Mouse (Mus musculus) brown adipose tissue, adult 24 weeks (tissue): ENCODE data around the gene Zfyve28. TPM values are rescaled to one million over a fixed set of nuclear protein-coding genes. Genes with fewer than 3 reads are reported as not detected.
A peak's percentile ranks its signal among the peaks of the same experiment; 100 is the strongest.

Experiments used
- H3K27ac ChIP-seq: fragments of 200-500 bp; replicated peaks from 2 replicates; pipeline ENCODE4 v1.5.1; 2012; ENCODE audit warnings: low read depth, mild to moderate bottlenecking, low read length
- H3K4me1 ChIP-seq: fragments of 200-500 bp; 2 replicates; pipeline ENCODE4 v1.6.1; 2012; ENCODE audit warnings: low read length, mixed read lengths; ENCODE audit not compliant: control insufficient read depth, insufficient read depth, insufficient read length
- H3K4me3 ChIP-seq: fragments of 200-500 bp; 2 replicates; pipeline ENCODE4 v1.5.1; 2012; ENCODE audit warnings: low read depth, mild to moderate bottlenecking, low read length, moderate library complexity; ENCODE audit not compliant: insufficient read depth
- polyA plus RNA-seq: library from polyadenylated mRNA; stranded (reverse); fragments of >200 nt; gene quantifications from 2 replicates; pipeline ENCODE4 v1.2.4, GENCODE M21; 2012; ENCODE audit not compliant: missing spikeins, insufficient read depth, insufficient read length

The Zfyve28 gene
- polyA plus RNA-seq, 1 experiment: 1.2 TPM

DNA sequence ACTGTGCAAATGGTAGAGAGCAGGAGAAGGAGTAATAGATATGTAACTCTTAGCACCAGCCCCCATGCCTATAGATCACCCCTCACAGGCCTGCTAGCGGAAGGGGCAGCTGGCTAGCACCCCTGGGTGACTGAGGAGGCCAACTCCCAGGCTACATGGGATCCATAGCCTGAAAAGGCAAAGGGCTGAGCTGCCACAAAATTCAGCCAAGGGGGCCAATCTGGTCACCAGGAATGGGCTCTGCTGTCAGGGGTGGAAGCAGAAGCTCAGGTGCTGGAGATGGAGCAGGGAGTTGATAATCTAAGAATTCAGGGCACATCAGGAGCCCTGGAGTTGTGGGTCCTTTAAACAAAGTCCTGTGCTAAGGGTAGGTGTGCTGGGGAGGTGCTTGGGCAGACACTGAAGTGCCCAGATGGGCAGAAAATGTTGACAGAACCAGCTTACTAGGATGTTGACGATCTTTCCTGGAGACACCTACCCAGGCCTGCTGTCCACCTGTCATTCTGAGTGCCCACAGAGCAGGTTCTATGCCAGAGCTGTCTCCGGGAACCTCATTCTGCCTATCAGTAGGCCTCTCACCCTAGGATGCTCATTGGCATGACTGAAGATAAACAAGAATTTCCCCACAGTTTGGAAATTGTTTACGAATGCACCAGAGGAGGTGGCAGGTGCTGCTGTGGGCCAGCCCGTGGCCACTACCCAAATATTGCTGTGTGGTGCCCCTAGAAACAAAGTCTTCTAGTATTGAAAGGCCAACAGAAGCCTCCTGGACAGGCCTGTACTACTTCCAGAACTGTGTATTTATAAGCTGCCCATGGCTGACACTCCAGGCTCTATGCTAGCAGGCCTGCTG lies 113.5 kb downstream of the Zfyve28 start:
- Histone ChIP-seq H3K4me3 (no peak overlapping the region), H3K4me1 (no peaks in the 10 kb centered on the region), H3K27ac (no peak overlapping the region)

- Histone ChIP-seq H3K27ac (no peak overlapping the region), H3K4me1 (no peaks in the 10 kb centered on the region), H3K4me3 (no peak overlapping the region)
Observed at GRCm38 (mm10) chr5:34174021-34174420, 114.2 kb downstream of the Zfyve28 start.

DNA sequence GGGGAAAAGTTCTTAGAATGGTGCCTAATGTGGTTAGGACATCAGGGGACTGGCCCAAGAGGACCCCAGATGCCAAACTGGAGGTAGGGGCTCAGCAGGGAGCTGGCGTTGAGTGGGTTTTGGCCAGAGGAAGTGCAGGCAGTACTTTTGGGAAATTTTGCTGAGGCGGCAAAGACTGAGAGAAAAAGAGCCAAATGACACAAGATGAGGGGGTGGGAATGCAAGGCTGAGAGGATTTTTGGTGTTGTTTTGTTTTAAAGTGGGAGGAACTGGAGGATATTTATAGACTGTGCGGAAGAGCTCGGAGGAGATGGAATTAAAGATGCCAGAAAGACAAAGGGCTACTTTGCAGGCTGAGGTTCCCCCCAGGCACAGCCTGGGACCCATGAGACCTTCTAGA lies 117.5 kb downstream of the Zfyve28 start:
- no peak overlapping the region for H3K4me3 ChIP-seq

GRCm38 (mm10) chr5:34169954-34170353 lies 118.3 kb downstream of the Zfyve28 start:
- no peaks in the 10 kb centered on the region for H3K4me1 ChIP-seq

More for the DNA sequence above, 117.5 kb downstream of the Zfyve28 start:
- peak overlapping the region; percentile 82 for H3K27ac ChIP-seq
- H3K4me1 ChIP-seq: no peaks in the 10 kb centered on the region

DNA sequence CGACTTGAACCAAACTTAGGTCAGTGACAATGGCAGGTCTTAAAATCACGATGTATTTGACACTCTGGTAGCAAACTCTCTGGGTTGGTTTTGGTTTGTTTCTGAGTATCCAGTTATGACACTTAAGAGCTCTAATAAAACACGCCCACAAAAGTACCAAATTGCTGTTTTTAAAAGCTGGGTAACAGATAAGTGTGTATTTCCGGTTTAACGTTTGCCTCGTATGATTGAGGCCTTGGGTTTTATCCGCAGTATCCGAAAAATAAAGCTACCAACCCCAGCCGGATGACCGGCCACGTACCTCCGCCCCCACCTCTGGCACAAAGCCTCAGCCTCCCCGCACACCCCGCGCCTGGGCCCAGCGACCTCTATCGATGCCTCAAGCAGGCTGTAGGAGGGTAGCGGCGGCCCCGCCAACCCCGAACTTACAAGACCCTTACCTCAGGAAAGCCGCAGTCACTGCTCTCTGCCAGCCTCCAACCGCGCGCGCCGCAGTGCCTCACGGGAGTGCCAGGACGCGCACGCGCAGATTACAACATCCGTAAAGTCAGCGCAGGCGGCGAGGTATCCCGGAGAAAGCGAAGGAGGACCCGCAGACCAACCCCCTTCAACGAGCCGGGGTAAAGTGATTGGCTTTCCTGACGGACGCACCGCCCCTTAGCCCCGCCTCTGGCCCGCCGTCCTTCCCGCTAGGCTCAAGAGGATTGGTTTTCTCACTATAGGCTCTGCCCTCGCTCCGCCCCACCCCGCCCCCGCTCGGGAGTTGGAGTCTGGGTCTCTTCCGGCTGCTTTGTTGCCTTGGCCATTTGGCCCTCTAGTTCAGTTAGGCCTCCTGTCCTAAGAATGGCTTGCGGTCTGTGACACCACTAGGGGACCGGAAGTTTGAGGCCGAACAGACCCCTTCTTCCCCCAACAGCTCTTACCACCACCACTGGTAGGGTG lies 119.0 kb downstream of the Zfyve28 start, which contains the start of the genes Poln and Haus3:
TSS of gene Poln (minus strand) at position 499 of the 942 bp plus-strand sequence.
TSS of gene Haus3 (minus strand) at position 578 of the 942 bp plus-strand sequence.
- Histone ChIP-seq H3K4me3 (peak within 1 kb of the TSS; percentile 79), H3K27ac (peak within 1 kb of the TSS; percentile 87), H3K4me1 (no peaks in the 10 kb centered on the region)

More at GRCm38 (mm10) chr5:34169954-34170353, 118.3 kb downstream of the Zfyve28 start:
- Histone ChIP-seq H3K4me3 (peak overlapping the region; percentile 60), H3K27ac (peak overlapping the region; percentile 87)

DNA sequence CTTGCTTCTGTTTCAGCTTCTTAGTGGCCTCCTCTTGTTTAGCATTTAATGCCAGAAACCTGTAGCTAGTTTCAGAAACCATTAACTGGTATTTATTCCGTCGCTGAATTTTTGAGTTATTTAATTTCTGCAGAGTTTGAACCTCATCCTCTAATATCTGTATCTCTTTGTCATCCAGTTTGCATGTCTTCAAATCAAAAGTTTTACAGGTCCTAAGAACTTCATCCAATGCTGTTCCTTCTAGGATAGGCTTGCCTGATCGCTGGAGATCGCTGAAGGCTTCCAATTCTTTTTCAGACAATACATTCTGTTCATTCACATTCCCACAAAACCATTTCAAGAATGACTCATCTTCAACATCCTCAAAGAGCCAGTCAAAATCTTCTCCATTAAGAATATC lies 120.4 kb downstream of the Zfyve28 start:
- no peak overlapping the region for H3K4me3 ChIP-seq
- H3K4me1 ChIP-seq: no peaks in the 10 kb centered on the region
- no peak overlapping the region for H3K27ac ChIP-seq

DNA sequence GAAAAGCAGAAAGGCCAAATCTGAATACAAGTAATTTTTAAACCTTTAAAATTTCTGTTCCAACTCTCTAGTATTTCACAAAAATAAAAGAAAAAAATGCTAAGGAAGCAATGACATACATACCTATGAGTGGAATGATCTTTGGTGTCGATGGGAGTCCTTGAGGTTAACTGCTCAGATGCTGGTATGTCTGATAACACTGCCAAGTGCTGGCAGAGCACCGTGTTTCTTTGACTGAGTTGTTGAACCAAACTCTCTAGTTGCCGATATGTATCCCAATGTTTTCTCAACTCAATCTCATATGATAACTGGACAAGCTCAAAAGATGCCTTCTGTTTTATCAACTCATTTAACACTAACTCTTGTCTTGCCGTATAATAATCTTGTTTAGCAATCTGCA lies 122.5 kb downstream of the Zfyve28 start:
- no peak overlapping the region for H3K27ac ChIP-seq
- H3K4me1 ChIP-seq: no peaks in the 10 kb centered on the region
- H3K4me3 ChIP-seq: no peak overlapping the region

DNA sequence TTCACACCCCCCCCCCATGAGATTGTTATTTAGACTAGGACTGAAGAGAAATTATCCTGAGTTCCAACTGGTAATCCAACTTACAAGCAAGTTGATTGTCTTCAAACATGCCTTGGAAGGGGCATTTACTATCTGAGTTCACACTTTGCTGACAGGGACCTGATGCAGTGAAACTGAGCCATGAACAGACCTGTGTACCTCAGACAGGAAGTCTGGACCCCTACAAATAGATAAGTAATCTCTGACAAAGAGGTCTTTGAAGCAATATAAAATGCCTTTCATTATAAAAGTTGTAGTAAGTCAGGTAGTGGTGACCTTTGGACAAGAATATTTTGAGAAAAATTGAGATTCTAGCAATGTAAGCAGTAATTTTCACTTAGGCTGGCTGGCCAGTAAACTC lies 139.8 kb downstream of the Zfyve28 start:
- Histone ChIP-seq H3K4me1 (no peaks in the 10 kb centered on the region), H3K27ac (no peak overlapping the region), H3K4me3 (no peak overlapping the region)

- H3K27ac ChIP-seq: no peak overlapping the region
- H3K4me1 ChIP-seq: no peaks in the 10 kb centered on the region
- H3K4me3 ChIP-seq: no peak overlapping the region
Observed at GRCm38 (mm10) chr5:34147554-34147953, 140.7 kb downstream of the Zfyve28 start.

Other genes starting within 250 kb of the Zfyve28 start
- 137 and 175 TPM in 2 replicates for gene Poln, start 119.0 kb downstream of the Zfyve28 start, polyA plus RNA-seq
- gene Haus3, start 118.9 kb downstream of the Zfyve28 start, polyA plus RNA-seq: 24.5 and 28.1 TPM in 2 replicates
- 69.9 and 70.6 TPM in 2 replicates for gene Mxd4, start 100.7 kb downstream of the Zfyve28 start, polyA plus RNA-seq
- not detected in 2 replicates for gene Cfap99, start 151 bp upstream of the Zfyve28 start, polyA plus RNA-seq
- 53.1 and 58.1 TPM in 2 replicates for gene Rnf4, start 47.8 kb upstream of the Zfyve28 start, polyA plus RNA-seq
- gene Fam193a, start 81.5 kb upstream of the Zfyve28 start, polyA plus RNA-seq: 7.2 and 9.1 TPM in 2 replicates
- gene Tnip2, start 225.5 kb upstream of the Zfyve28 start, polyA plus RNA-seq: 4.3 and 4.8 TPM in 2 replicates
- 2.7 and 3.0 TPM in 2 replicates for gene Sh3bp2, start 237.4 kb upstream of the Zfyve28 start, polyA plus RNA-seq